Mouse (Mus musculus): ENCODE data around the gene Pard3b. TPM values are rescaled to one million over a fixed set of nuclear protein-coding genes. Genes with fewer than 3 reads are reported as not detected.

Pard3b gene
- total and polyA plus RNA-seq, 3 experiments, result 0.30 to 0.75 (median 0.63) TPM

- peaks cover 0 to 4% of the 10 kb centered on the region in 2 experiments; a peak in 1 of 4 replicates for H3K4me1 ChIP-seq (ENCODE audit: control insufficient read depth in 1 of 2, insufficient read depth in 2 of 2)
- H3K79me2 ChIP-seq (replicated peaks; ENCODE audit: control insufficient read depth, extremely low read depth, insufficient read depth, poor library complexity, severe bottlenecking), result no peaks in the 10 kb centered on the region
- no peak overlapping the region for H3K4me2 ChIP-seq (ENCODE audit: insufficient read depth, low read depth, poor library complexity, severe bottlenecking)
- H3K27ac ChIP-seq (ENCODE audit: insufficient read depth, low read depth), result no peak overlapping the region
- no peak for TF ChIP-seq ZKSCAN1 (IDR thresholded peaks at IDR 0.05; ENCODE audit: borderline replicate concordance, low read depth, low read length)
- TF ChIP-seq MAX (IDR thresholded peaks at IDR 0.05; ENCODE audit: low read length), result no peak
- no peak for TF ChIP-seq PAX5 (IDR thresholded peaks at IDR 0.05; ENCODE audit: low read length)
- TF ChIP-seq RCOR1 (conservative IDR thresholded peaks at IDR 0.05; ENCODE audit: low read depth, low read length), result no peak
- no peak for TF ChIP-seq MYC (IDR thresholded peaks at IDR 0.05; ENCODE audit: low read depth, low read length)
- no peak for TF ChIP-seq ZNF384 (IDR thresholded peaks at IDR 0.05; ENCODE audit: low read depth, low read length)
- TF ChIP-seq MAFK (IDR thresholded peaks at IDR 0.05; ENCODE audit: insufficient replicate concordance, low read length), result no peak
- TF ChIP-seq USF2 (conservative IDR thresholded peaks at IDR 0.05; ENCODE audit: low read depth, low read length), result no peak
- TF ChIP-seq KAT2A (IDR thresholded peaks at IDR 0.05; ENCODE audit: insufficient replicate concordance, low read length), result no peak
- no peak for TF ChIP-seq CHD2 (IDR thresholded peaks at IDR 0.05; ENCODE audit: low read length)
- no peak for TF ChIP-seq CHD1 (IDR thresholded peaks at IDR 0.05; ENCODE audit: low read depth, low read length)
- no peak for TF ChIP-seq RAD21 (IDR thresholded peaks at IDR 0.05; ENCODE audit: low read depth, low read length)
- TF ChIP-seq UBTF (IDR thresholded peaks at IDR 0.05; ENCODE audit: low read depth, low read length), result no peak
- TF ChIP-seq ELF1 (IDR thresholded peaks at IDR 0.05; ENCODE audit: low read depth, low read length), result no peak
- no peak for TF ChIP-seq POLR2A (IDR thresholded peaks at IDR 0.05; ENCODE audit: low read depth, low read length)
- TF ChIP-seq EP300 (IDR thresholded peaks at IDR 0.05; ENCODE audit: low read length), result no peak
- no peak for DNase-seq (ENCODE audit: extremely low read depth)
- H3K9me3 ChIP-seq (replicated peaks; ENCODE audit: low read length), result no peaks in the 10 kb centered on the region
- H3K9ac ChIP-seq (ENCODE audit: insufficient read depth, low read depth), result no peak overlapping the region
- in situ Hi-C loops (cut with MboI; ENCODE audit: low pct_ligation_motif_present, low pct_unique_long_range_greater_than_20kb, low sequenced_read_pairs) (no loop called here), dilution Hi-C loops (cut with MboI; ENCODE audit: extremely low pct_ligation_motif_present, extremely low pct_unique_long_range_greater_than_20kb, low sequenced_read_pairs) (no loop called here)
- H3K36me3 ChIP-seq (replicated peaks in 1 of 2; ENCODE audit: control insufficient read depth in 1 of 2, insufficient read depth in 1 of 2, low read length in 1 of 2), result no peaks in the 10 kb centered on the region
- no peak overlapping the region for H3K4me3 ChIP-seq (replicated peaks in 1 of 3; ENCODE audit: low read depth in 2 of 3, low read length in 2 of 3, poor library complexity in 1 of 3)
- no peaks in the 10 kb centered on the region for H3K27me3 ChIP-seq (replicated peaks)
Measured at GRCm38 (mm10) chr1:62576939-62577590, 938.4 kb downstream of the Pard3b start.

- Histone ChIP-seq H3K4me1 (ENCODE audit: control insufficient read depth in 1 of 2, insufficient read depth in 2 of 2) (peaks cover 0 to 4% of the 10 kb centered on the region in 2 experiments; a peak in 1 of 4 replicates), H3K27me3 (replicated peaks) (no peaks in the 10 kb centered on the region), H3K27ac (ENCODE audit: insufficient read depth, low read depth) (no peak overlapping the region), H3K9me3 (replicated peaks; ENCODE audit: low read length) (no peaks in the 10 kb centered on the region), H3K79me2 (replicated peaks; ENCODE audit: control insufficient read depth, extremely low read depth, insufficient read depth, poor library complexity, severe bottlenecking) (no peaks in the 10 kb centered on the region), H3K4me3 (replicated peaks in 1 of 3; ENCODE audit: low read depth in 2 of 3, low read length in 2 of 3, poor library complexity in 1 of 3) (no peak overlapping the region), H3K36me3 (replicated peaks in 1 of 2; ENCODE audit: control insufficient read depth in 1 of 2, insufficient read depth in 1 of 2, low read length in 1 of 2) (no peaks in the 10 kb centered on the region), H3K9ac (ENCODE audit: insufficient read depth, low read depth) (no peak overlapping the region), H3K4me2 (ENCODE audit: insufficient read depth, low read depth, poor library complexity, severe bottlenecking) (no peak overlapping the region)
- TF ChIP-seq CTCF (conservative IDR thresholded peaks at IDR 0.05 in 1 of 2, IDR thresholded peaks at IDR 0.05 in 1 of 2; ENCODE audit: low read depth in 2 of 2, low read length in 2 of 2) (no peak), MEF2A (IDR thresholded peaks at IDR 0.05; ENCODE audit: borderline replicate concordance, low read depth, low read length) (no peak)
- no peak for DNase-seq (ENCODE audit: extremely low read depth)
- dilution Hi-C loops (cut with MboI; ENCODE audit: extremely low pct_ligation_motif_present, extremely low pct_unique_long_range_greater_than_20kb, low sequenced_read_pairs), result no loop called here
- in situ Hi-C loops (cut with MboI; ENCODE audit: low pct_ligation_motif_present, low pct_unique_long_range_greater_than_20kb, low sequenced_read_pairs), result no loop called here
Measured at GRCm38 (mm10) chr1:62579024-62579765, 940.6 kb downstream of the Pard3b start.
